Mouse (Mus musculus) intestine, embryonic 16.5 days (tissue): ENCODE results near the gene Flvcr2. TPM values are rescaled to one million over a fixed set of nuclear protein-coding genes. Genes with fewer than 3 reads are reported as not detected.
A peak's percentile ranks its signal among the peaks of the same experiment; 100 is the strongest.
"Not testable (repeated sequence)": the region's sequence is repeated elsewhere in the genome, so short reads cannot be mapped to it uniquely, and the experiment has no call there.

Experiments used
- ATAC-seq: fragments of 200-750 bp; cut with Nextera tagmentation; 2 replicates; pipeline ENCODE4 v1.8.0; 2017; ENCODE audit warnings: moderate TSS enrichment, moderate library complexity
- H3K27ac ChIP-seq: fragments of 300-500 bp; sonication (generic); 2 replicates; pipeline ENCODE4 v1.5.1; 2014; ENCODE audit warnings: mild to moderate bottlenecking, low read length
- H3K27me3 ChIP-seq: fragments of 300-500 bp; sonication (generic); replicated peaks from 2 replicates; pipeline ENCODE4 v1.6.1; 2014; ENCODE audit warnings: low read length, control low read depth, mixed read lengths; ENCODE audit not compliant: control insufficient read depth, insufficient read depth
- H3K36me3 ChIP-seq: fragments of 300-500 bp; sonication (generic); 2 replicates; pipeline ENCODE4 v1.6.1; 2014; ENCODE audit warnings: low read length, control low read depth; ENCODE audit not compliant: control insufficient read depth, insufficient read depth
- H3K4me1 ChIP-seq: fragments of 300-500 bp; sonication (generic); 2 replicates; pipeline ENCODE4 v1.6.1; 2014; ENCODE audit warnings: low read length, control low read depth, mixed read lengths; ENCODE audit not compliant: control insufficient read depth, insufficient read depth
- H3K4me2 ChIP-seq: fragments of 300-500 bp; sonication (generic); 2 replicates; pipeline ENCODE4 v1.6.1; 2014; ENCODE audit warnings: low read depth, low read length, control low read depth
- H3K4me3 ChIP-seq: fragments of 300-500 bp; sonication (generic); 2 replicates; pipeline ENCODE4 v1.5.1; 2014; ENCODE audit warnings: mild to moderate bottlenecking, low read length
- H3K9ac ChIP-seq: fragments of 300-500 bp; sonication (generic); 2 replicates; pipeline ENCODE4 v1.6.1; 2014; ENCODE audit warnings: low read depth, low read length
- H3K9me3 ChIP-seq: fragments of 300-500 bp; sonication (generic); 2 replicates; pipeline ENCODE4 v1.6.1; 2016; ENCODE audit warnings: low read length, control low read depth; ENCODE audit not compliant: control insufficient read depth
- WGBS: fragments of 180-500 bp; shearing (Covaris S2); extraction: QIAGEN DNeasy Blood & Tissue Kit; methylation state at CpG from one replicate; pipeline ENCODE4 v1.1.7; 2014; 5-methylcytosine and 5-hydroxymethylcytosine counted together
- polyA plus RNA-seq: library from polyadenylated mRNA; unstranded; fragments of >200 nt; fragmentation: Nextera tagmentation; extraction: Ambion mirVana; gene quantifications from 2 replicates; pipeline ENCODE4 v1.2.1, GENCODE M21; 2015

Flvcr2 gene
- 3.8 and 5.5 TPM in 2 replicates for polyA plus RNA-seq

- peaks cover 5% of the 10 kb centered on the region; the same call in 1 of the 2 replicates for H3K4me1 ChIP-seq
- 0 out of 2 replicates have a peak, but pooled peaks cover 2% of the 10 kb centered on the region for H3K27me3 ChIP-seq
- H3K9ac ChIP-seq = peak within 1 kb of the TSS; percentile 66
- no peaks in the 10 kb centered on the region for H3K9me3 ChIP-seq
- no peaks in the 10 kb centered on the region for H3K36me3 ChIP-seq
- ATAC-seq = peak; percentile 96
- peak within 1 kb of the TSS; percentile 55 for H3K27ac ChIP-seq
- H3K4me3 ChIP-seq = peak within 1 kb of the TSS; percentile 58
- WGBS = 1% methylated on average over 51 of the region's 51 CpGs
- peak within 1 kb of the TSS; percentile 100 for H3K4me2 ChIP-seq
Measured at GRCm38 (mm10) chr12:85745827-85746695, at the start of gene Flvcr2. Flvcr2 (plus strand) TSS chr12:85746539.

GRCm38 (mm10) chr12:85698179-85698578 is 48.2 kb upstream of the Flvcr2 start:
- Histone ChIP-seq H3K4me2 (peak overlapping the region; percentile 41), H3K4me3 (peak overlapping the region; percentile 25)
- ATAC-seq = peak; percentile 86
- H3K27ac ChIP-seq, H3K27me3 ChIP-seq, H3K9ac ChIP-seq, H3K4me1 ChIP-seq, H3K9me3 ChIP-seq, H3K36me3 ChIP-seq: not testable (repeated sequence)
- 30% methylated on average over 11 of the region's 37 CpGs for WGBS

- Histone ChIP-seq H3K4me3 (no peak overlapping the region), H3K36me3 (no peaks in the 10 kb centered on the region), H3K27ac (no peak overlapping the region), H3K4me1 (peaks cover 15% of the 10 kb centered on the region), H3K9me3 (no peaks in the 10 kb centered on the region), H3K27me3 (no peaks in the 10 kb centered on the region), H3K9ac (no peak overlapping the region), H3K4me2 (no peak overlapping the region)
- ATAC-seq = no peak
- 69% methylated on average over 6 of the region's 6 CpGs for WGBS
Measured at GRCm38 (mm10) chr12:85700191-85700841, 46.0 kb upstream of the Flvcr2 start.

GRCm38 (mm10) chr12:85700842-85701223 is 45.5 kb upstream of the Flvcr2 start:
- no peaks in the 10 kb centered on the region for H3K9me3 ChIP-seq
- no peak overlapping the region for H3K9ac ChIP-seq
- no peak overlapping the region for H3K27ac ChIP-seq
- H3K4me3 ChIP-seq = no peak overlapping the region
- H3K27me3 ChIP-seq = no peaks in the 10 kb centered on the region
- WGBS = 74% methylated on average over 7 of the region's 7 CpGs
- no peak for ATAC-seq
- H3K4me1 ChIP-seq = peaks cover 15% of the 10 kb centered on the region
- no peak overlapping the region for H3K4me2 ChIP-seq
- H3K36me3 ChIP-seq = no peaks in the 10 kb centered on the region

DNA sequence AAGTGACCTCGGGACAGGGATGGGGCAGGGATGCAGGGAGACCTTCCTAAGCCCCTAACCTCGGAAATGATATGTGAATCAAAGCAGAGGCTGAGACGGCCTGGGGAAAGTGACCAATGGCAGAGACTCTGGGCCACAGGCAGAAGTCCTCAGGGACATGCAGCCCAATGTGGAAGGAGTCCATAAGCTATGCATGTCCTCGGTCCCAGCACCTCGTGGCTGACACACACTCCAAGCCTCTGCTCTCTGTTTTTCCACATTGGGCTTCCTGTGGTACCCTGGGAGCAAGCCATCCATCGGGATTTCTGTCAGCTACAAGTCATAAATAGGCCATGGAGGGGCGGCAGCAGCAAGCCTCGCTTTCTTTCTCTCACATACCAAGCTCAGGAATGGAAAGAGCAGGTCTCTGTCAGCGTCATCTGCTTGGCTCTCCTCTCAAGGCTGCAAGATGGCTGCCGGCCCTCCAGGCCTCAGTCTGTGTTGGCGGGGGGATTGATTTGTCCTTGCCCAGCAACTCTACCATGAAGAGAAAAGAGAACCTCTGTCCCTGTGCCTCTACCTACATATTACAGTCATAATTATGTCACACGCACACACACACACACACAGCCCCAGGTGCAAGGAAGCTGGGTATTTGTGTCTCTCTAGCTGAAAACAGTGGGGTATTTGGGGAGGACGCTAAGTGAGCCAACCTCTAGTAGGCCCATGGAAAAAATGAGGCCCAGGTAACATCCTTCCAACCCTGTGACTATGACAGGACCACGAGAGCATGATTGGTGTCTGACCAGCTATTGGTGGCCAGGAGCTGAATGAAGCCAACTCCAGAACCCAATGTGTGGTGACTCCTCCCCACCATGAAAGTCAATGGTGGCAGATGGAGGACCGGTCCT is 43.9 kb upstream of the Flvcr2 start:
- Histone ChIP-seq H3K4me2 (no peak overlapping the region), H3K27me3 (no peaks in the 10 kb centered on the region), H3K27ac (no peak overlapping the region), H3K9me3 (no peaks in the 10 kb centered on the region), H3K4me1 (peaks cover 12% of the 10 kb centered on the region), H3K9ac (no peak overlapping the region), H3K36me3 (no peaks in the 10 kb centered on the region), H3K4me3 (no peak overlapping the region)
- 78% methylated on average over 15 of the region's 15 CpGs for WGBS
- ATAC-seq = no peak

GRCm38 (mm10) chr12:85703507-85703906 is 42.8 kb upstream of the Flvcr2 start:
- peaks cover 12% of the 10 kb centered on the region for H3K4me1 ChIP-seq
- H3K4me2 ChIP-seq = no peak overlapping the region
- H3K36me3 ChIP-seq = no peaks in the 10 kb centered on the region
- H3K27ac ChIP-seq = no peak overlapping the region
- H3K9ac ChIP-seq = no peak overlapping the region
- ATAC-seq = no peak
- no peaks in the 10 kb centered on the region for H3K27me3 ChIP-seq
- H3K4me3 ChIP-seq = no peak overlapping the region
- H3K9me3 ChIP-seq = no peaks in the 10 kb centered on the region
- 75% methylated on average over 3 of the region's 3 CpGs for WGBS

DNA sequence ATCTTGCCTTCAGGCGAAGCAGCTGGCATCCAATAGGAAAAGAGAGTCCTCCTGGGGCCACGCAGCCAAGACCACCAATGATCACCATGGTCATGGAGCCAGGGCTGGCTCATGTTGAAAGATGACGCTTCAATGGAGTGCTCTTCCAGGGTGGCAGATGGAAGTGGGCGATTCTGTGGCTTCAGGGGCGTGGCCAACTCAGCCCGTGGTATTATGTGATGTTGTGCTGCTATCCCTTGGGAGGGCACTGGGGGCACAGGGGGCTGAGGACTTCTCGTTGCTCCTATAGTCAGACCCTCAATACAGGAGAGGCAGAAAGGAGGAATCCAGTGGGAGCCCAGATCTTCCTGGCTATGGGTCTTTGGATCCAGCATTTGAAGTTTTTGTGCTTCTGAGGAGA is 41.8 kb upstream of the Flvcr2 start:
- H3K9ac ChIP-seq = peak overlapping the region; percentile 73
- H3K27me3 ChIP-seq = no peaks in the 10 kb centered on the region
- H3K36me3 ChIP-seq = no peaks in the 10 kb centered on the region
- no peaks in the 10 kb centered on the region for H3K9me3 ChIP-seq
- peak overlapping the region; percentile 87; the same call in 1 of the 2 replicates for H3K4me2 ChIP-seq
- no peak for ATAC-seq
- H3K4me1 ChIP-seq = peaks cover 12% of the 10 kb centered on the region
- peak overlapping the region; percentile 94 for H3K27ac ChIP-seq
- H3K4me3 ChIP-seq = no peak overlapping the region
- WGBS = 77% methylated on average over 7 of the region's 7 CpGs

GRCm38 (mm10) chr12:85705002-85705830 is 41.1 kb upstream of the Flvcr2 start:
- no peaks in the 10 kb centered on the region for H3K36me3 ChIP-seq
- peak overlapping the region; percentile 50 for H3K4me3 ChIP-seq
- peak overlapping the region; percentile 87 for H3K4me2 ChIP-seq
- WGBS = 8% methylated on average over 20 of the region's 20 CpGs
- no peaks in the 10 kb centered on the region for H3K9me3 ChIP-seq
- ATAC-seq = peak; percentile 96
- no peaks in the 10 kb centered on the region for H3K27me3 ChIP-seq
- peaks cover 12% of the 10 kb centered on the region for H3K4me1 ChIP-seq
- H3K9ac ChIP-seq = peak overlapping the region; percentile 73
- peak overlapping the region; percentile 94 for H3K27ac ChIP-seq
